Mouse (Mus musculus): ENCODE results near the gene Pcif1. TPM values are rescaled to one million over a fixed set of nuclear protein-coding genes. Genes with fewer than 3 reads are reported as not detected.

Gene Pcif1
- total RNA-seq, 2 experiments from 2014 or later: 23.8 to 26.9 TPM

DNA sequence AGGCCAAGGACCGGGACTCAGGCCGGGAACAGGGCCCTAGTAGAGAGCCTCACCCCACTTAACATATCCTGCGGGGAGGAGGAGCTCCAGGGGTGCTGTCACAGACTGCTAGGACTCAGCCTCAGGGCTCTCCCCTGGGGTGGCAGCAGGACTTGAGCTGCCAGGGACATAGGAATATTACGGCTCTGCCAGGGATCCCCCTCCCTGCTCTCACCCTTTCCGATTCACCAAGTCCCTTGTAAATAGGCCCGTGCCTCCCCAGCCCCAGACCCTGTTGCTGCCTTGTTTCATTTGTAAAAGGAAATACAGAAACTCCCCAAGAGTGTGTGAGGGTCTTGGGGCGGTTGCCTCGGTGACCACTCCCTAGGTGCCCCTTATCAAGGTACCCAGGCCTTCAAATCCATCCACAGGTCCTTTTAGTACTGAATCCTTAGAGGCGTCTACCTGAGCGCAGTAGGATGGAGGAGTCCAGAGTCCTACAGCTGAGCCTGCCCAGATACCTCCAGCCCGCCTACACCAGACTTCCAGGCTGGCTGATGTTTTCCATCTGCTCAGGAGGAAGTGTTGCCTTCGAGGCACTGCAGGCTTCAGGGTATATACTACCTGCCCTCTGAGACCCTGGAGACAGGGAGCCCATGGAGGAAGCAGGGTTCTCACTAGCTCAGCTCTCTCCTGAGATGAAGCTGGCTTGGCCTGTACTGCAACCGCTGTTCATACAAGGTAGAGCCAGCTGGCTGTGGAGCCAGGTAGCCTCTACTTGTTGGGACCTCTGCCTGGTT lies 12.1 kb downstream of the Pcif1 start:
- DNase-seq: no peak
- intact Hi-C loops (cut with DNase I): no loop called here

DNA sequence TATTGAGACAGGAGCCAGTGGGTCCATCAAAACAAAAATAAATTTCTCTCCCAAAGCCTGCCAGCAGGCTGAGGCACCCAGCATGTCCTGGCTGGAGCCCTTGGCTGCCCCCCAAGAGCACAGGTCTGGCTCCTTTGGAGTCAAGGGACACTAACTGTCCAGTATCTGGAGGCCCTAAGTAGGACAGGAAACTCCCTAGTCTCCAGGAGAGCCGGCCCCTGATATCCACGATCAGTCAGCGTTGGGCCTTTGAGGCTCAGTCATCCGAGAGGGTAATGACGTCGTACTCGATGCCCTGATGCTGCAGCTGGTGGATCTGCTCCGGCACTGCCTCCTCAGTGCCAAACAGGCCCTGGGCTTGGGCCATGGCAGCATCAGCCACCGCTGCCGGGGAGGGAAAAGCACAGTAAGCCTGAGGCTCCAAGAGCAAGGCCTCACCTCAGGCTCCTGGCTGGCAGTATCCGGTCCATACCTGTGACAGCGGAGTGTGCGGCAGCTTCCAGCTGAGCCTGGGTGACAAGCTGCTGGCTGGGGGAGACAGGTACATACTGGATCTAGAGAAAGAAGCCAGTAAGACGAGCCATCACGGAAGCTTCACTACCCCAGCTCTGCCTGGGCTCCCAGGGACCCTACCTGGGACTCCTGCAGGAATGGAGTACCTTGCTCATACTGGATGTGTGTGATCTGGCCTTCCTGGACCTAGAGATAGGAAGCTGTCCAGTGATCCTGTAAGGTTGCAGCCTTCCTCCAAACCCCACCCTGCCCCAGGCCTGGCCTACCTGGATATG lies 13.0 kb downstream of the Pcif1 start:
- peak; percentile 53 to 64 for DNase-seq
- intact Hi-C loops (cut with DNase I): no loop called here

DNA sequence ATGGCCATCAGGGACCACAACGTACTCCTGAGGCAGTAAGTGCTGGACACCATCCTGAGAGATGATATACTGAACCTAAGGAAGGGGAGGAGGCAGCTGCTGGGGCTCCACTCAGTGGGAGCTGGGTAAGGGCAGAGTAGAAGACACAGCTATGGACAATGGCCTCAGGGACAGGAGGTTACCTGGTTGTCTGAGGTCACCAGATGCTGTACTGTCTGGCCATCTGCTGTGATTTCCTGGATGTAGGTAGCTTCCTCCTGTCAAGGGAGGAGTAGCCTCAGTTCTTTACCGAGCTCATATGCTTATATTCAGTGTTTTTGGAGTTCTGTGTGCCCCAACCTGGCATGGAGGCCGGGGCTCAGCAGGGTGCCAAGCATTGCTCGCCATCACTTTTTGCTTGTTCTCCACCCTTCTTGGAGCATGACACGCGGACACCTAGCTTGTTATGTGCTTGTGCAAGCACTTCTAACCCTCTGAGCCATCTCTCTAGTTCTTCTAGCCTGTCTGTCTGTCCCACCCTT lies 13.7 kb downstream of the Pcif1 start:
- DNase-seq: no peak
- intact Hi-C loops (cut with DNase I): no loop called here

DNA sequence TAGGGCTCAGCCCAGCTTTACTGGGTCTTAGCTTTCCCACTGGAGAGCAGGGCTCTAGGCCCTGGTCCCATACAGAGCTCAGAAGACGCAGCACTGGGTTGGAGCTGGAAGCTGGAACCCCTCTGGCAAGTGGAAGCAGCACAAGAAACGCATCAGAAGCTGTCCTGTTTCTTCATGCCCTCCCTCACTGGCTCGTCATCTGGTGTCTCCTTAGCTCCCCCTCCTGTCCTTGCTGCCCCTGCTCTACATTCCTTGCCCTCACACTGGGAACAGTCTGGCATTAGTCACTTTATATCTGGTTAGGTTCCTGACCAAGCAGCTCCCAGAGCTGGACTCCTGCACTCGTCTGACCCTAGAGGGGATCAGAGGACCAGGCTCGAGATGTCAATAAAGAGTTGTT lies 14.9 kb downstream of the Pcif1 start:
- intact Hi-C loops (cut with DNase I): no loop called here
- no peak for DNase-seq

DNA sequence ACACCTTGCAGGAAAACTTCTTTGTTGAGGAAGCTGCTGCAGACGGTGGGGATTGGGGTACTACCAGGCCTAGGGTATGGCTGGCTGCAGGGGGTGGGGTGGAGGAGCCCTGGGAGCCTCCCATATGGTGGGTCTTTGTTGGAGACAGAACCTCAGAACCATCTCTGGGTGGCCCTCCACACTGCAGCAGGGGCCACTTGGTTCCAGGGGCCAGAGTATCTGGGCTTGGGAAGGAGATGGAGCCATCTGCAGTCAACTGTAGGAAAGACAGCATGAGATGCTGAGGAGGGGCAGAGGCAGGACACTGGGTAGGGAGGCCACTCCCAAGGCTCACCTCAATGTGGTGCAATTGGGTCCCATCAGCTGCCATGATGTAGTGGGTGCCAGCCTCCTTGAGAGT lies 15.5 kb downstream of the Pcif1 start:
- DNase-seq: no peak
- intact Hi-C loops (cut with DNase I): no loop called here

DNA sequence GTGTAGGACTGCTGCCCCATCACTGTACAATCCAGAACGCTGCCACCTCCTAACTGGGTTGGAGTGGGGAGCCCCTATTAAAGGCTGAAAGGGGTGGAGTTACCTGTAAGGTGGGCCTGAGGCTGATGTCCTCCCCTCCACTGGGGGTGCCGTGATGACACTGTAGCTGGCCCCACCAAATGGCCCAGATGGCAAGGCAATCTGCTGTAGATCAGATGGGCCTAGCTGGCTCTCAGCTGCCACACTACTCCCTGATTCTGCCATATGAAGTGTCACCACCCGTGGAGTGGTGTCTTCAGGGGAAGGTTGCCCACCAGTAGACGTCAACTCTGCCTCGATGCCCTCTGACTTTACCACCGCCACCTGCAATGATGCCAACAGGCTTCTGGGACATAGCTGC lies 16.8 kb downstream of the Pcif1 start:
- DNase-seq: no peak
- intact Hi-C loops (cut with DNase I): no loop called here

DNA sequence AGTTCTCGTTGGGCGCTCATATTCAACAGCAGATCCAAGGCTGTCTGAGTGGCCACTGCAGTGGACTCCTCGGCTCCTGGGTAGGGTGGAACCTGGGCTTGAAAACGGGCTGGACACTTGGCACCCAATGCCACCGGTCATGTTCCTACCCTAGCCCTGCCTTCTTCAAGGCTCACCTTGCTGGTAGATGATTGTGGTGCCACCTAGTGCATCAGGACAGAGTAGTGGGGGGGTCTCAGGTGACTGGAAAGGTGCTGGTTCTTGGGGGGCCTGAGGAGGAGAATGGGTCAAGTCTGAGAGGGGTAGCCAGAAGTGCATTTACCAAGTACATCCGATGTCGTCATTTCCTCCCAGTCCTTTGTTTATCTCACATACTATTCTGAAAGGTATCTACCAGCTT lies 18.9 kb downstream of the Pcif1 start:
- no peak for DNase-seq
- intact Hi-C loops (cut with DNase I): no loop called here

DNA sequence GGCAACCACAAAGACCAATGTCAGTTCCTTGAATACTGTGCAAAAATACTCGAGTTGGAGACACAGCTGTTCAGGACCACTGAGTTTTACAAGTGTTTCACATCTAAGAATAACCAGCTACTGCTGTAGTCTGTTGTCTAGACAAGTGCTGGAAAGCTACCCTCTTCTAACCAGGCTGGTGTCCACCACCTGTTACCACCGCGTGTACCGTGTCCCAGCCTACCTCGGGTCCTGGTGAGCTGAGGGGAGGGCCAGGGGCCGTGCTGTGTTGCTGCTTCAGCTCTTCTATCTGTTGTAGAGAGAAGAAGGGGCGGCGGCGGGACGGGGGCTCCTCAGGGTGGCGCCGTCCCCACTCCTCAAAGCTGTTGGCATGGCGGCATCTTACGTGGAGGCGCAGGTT lies 19.9 kb downstream of the Pcif1 start:
- DNase-seq: no peak
- intact Hi-C loops (cut with DNase I): no loop called here

DNA sequence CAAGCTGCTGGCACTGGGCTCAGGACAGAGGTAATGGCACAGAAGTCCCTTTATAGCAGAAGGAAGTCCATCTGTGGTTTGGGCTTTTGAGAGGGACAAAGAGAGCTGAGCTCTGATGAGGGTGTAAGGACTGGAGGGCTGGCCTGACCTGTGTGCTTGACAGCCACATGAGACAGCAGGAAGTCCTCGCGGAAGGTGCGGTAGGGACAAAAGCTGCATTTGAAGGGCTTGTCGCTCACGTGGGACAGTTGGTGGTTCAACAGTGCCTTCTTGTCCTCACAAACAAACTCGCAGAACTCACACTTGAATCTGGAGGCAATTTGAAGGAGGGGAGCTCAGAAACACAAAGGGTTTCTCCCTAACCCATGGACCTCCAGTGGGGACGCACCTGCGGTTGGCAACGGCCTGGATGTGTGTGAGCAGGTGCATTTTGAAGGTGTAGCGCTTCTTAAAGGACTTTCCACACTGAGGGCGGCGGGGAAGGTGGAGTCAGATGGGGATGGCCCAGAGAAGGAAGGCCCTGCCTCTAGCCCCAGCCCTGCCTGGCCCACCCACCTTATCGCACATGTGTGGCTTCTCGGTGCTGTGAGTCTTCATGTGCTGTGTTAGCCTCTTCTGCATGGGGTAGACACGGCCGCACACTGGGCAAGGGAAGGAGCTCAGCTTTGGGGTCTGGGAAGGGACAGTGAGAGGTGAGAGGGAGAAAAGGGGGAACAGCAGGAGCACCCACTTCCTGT lies 20.8 kb downstream of the Pcif1 start:
- intact Hi-C loops (cut with DNase I): loop anchor here (10.0 kb wide), 1 partner anchor 65 kb away; the partner anchor contains the start of genes Ctsa and Neurl2
- no peak for DNase-seq

DNA sequence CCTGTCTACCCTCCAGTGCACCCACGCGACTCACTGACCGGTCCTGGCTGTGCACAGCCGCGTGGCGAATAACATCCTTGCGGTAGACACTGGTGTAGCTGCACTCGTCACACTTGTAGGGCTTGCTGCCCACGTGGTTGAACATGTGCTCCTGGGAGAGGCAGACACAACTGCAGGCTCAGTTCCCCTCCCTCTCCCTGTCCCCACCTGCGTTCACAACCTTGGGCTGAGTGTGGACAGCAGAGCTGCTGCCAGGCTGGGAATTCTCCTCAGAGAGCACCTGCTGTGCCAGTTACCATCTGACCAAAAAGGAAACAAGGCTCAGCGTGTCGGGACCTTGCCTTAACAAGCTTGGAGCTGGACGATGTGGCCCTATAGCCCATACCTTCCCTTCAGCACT lies 22.3 kb downstream of the Pcif1 start:
- intact Hi-C loops (cut with DNase I): loop anchor here (10.0 kb wide), 1 partner anchor 67 kb away; the partner anchor contains the start of genes Ctsa and Neurl2
- DNase-seq: no peak

DNA sequence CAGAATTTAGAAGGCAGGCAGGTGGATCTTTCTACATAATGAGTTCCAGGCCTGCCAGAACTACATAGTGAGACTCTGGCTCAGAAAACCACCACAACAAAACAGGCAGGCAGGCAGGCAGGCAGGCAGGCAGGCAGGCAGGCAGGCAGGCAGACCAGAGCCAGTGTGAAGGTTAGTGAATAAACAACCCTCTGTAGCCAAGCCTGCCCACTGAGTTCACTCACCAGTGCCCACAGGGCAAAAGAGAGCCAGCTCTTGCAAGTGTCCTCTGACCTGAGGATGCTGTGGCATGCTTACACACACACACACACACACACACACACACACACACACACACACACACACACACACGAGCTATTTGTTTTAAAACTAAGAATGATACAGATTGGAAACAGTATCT lies 24.4 kb downstream of the Pcif1 start:
- intact Hi-C loops (cut with DNase I): loop anchor here (10.0 kb wide), 1 partner anchor 69 kb away; the partner anchor contains the start of genes Ctsa and Neurl2
- DNase-seq: no peak

DNA sequence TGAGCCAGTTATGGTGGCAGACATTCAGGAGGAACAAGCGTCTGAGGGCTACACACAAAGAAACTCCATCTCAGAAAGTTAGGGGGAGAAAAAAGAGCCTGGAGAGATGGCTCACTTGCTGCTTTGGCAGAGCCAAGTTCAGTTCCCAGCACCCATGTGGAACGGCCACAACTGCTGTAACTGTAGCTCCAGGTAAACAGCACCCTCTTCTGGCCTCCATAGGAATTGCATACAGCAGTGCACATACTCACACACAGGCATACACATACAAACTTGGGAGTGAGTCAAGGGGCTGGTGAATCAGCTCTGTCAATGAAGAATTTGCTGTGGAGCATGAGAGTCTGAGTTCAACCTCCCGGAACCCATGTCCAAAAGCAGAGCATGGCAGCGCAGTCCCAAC lies 27.0 kb downstream of the Pcif1 start:
- no peak for DNase-seq
- intact Hi-C loops (cut with DNase I): loop anchor here (10.0 kb wide), 1 partner anchor 71 kb away; the partner anchor contains the start of genes Ctsa and Neurl2

DNA sequence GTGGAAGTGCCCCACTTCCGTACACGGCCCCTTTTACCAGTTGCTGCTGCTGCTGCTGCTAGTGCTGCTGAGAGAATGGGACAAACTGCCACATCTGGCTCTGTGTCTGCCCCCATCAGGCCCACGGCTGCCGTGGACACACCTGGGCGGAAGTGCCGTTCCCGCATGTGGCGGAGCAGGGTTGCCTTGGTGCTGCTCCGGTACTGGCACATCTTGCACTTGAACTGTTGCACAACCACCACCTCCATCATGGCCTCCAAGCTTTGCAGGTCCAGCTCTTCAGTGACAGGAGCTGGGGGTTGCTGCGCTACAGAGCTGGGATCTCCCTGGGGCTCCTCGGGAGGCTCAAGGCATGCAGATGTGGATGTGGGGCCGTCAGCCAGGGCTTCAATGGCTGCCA lies 28.4 kb downstream of the Pcif1 start:
- no peak for DNase-seq
- intact Hi-C loops (cut with DNase I): loop anchor here (10.0 kb wide), 1 partner anchor 73 kb away; the partner anchor contains the start of genes Ctsa and Neurl2

DNA sequence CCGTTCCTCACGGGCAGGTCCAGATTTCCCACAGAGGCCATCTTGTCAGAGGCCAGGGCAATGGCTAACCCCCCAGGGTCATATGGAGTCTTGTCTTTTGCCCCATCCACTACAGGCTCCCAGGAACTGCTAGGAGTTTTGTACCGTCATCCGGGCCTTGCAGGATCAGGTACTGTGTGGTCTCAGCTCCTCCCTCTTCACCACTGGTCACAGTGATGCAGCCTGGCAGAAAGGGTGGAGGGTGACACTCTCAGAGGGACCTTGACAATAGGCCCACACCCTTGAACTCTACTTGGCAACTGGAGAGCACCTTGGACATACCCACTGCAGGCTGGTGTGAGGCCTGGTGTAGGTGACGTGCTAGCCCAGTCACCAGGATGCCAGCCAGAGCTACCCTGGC lies 28.9 kb downstream of the Pcif1 start:
- intact Hi-C loops (cut with DNase I): loop anchor here (10.0 kb wide), 1 partner anchor 73 kb away; the partner anchor contains the start of genes Ctsa and Neurl2
- DNase-seq: no peak

DNA sequence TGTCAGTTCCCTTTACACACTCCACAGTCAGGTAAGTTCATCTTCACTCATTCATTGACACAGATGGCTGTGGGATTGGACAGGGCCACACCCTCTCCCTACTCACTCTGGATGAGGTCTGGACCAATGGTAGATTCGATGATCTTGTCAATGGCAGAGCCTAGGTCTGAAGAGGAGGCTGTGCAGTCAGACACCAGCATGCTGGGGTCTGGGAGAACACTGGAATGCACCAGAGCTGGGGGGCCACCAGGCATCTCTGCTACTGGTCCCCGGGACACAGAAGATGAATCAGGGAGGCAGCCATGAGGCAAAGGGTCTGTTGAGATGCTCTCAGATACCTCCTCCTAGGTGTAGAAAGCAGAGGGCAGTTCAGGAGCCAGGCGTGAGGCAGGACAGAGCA lies 30.0 kb downstream of the Pcif1 start:
- intact Hi-C loops (cut with DNase I): loop anchor here (10.0 kb wide), 1 partner anchor 74 kb away; the partner anchor contains the start of genes Ctsa and Neurl2
- DNase-seq: no peak

DNA sequence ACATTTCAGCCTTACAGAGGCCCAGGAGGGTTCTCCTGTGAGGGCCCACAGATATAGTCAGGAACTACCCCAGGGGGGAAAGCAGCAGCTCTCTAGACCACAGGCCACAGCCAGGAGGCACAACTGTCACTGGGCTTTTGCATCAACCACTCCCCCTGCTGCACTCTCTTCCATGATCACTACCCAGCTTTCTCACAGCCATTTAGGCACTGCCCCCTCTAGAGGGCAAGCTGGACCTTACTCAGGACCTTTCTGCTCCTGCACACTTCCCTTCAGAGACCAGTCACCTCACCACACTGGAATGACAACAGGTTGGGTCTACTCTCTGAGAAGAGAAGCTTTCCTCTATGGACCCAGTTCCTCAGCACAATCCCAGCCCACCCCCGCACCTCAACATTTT lies 30.4 kb downstream of the Pcif1 start:
- DNase-seq: no peak
- intact Hi-C loops (cut with DNase I): loop anchor here (10.0 kb wide), 1 partner anchor 75 kb away; the partner anchor contains the start of genes Ctsa and Neurl2

DNA sequence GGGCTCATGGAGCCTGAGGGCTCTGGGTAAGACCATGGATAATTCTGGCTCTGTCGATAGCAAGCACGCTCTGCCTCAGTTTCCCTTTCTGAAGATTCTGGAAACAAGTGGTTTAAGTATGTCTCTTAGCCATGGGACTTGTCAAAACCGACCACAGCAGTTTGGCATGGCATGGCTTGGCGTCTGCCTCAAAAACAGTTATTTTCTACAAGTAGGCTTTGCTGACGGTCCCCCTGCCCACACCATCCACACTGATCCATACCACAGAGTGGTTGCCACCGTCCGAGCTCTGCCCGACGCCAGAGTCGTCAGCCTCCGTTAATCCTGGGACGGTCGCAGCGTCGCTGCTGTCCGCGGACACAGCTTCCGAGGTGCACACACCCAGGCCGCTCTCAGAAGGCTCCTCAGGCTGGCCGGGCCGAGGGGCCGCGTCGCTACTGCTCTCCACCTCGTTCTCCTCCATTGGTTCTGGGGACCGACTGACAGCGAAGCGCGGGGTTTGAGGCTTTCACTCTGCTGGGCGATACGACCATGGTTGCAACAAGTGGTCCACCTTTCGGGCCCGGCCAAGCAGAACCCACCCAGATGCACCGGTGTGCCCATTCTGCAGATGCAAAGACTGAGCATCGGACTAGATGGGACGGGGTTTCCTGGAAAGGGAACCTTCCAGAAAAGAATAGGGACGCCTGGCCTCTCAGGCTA lies 31.4 kb downstream of the Pcif1 start:
- DNase-seq: no peak

DNA sequence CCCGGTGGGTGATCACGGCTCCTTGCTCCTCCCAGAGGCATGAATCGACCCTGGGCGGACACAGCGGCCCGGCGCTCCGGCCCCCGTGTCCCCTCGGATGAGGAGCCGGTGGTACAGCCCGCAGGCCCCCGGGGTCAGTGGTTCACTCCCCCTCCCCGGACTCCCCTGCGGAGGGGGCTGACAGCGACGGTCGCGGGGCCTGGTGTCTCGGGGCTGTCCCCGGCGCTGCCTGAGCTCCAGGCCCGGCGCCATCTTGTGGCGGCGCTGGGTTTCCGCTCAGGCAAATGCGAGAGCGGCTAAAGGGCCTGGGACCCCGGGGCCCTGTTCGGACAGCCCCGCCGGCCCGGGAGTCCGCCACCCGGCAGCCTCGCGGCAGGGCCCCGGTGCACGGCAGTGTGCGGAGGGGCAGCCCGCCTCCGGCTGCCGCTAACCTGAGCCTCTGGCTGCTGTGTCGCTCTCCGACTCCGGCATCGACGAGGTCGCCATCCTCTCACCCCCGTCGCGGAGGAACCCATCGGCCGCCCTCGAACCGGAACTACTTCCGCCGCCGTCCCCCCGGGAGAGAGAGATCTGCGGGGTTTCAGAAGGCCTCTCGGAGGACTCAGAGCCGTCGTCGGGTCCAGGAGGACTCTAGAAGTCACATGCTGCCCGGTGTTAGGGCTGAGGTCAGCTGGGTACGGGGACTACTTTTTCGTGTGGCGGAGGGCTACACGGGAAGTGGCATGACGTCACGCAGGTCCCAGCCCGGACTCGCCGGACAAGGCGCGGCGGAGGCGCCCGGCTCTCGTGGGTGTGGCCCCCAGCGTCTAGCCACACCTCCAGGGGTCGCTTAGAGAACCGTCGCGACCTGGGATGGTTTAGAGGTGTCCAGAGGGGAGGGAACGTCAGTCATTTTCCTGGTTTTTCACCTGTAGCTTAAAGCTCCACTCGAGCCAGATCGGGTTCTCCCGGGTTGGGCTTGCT lies 32.3 kb downstream of the Pcif1 start, which contains the start of gene Zfp335:
Gene Zfp335 (minus strand): TSS at position 672 of the 963 bp plus-strand sequence.
- intact Hi-C loops (cut with DNase I): loop anchor here (2.0 kb wide), 1 partner anchor 31 kb away; no protein-coding TSS in a partner anchor
- peak; percentile 91 to 97 for DNase-seq

More for the DNA sequence above, 31.4 kb downstream of the Pcif1 start:
- intact Hi-C loops (cut with DNase I): loop anchor here (2.0 kb wide), 1 partner anchor 30 kb away; no protein-coding TSS in a partner anchor

All from gastrocnemius, postnatal 36 days (tissue).